Mouse (Mus musculus) CH12.LX (cell line): ENCODE measurements around the gene Pcx. TPM values are rescaled to one million over a fixed set of nuclear protein-coding genes. Genes with fewer than 3 reads are reported as not detected.
A peak's percentile ranks its signal among the peaks of the same experiment; 100 is the strongest.

Experiments used
- DNase-seq: peaks from one replicate; pipeline ENCODE4 v3.0.0-alpha.2; 2013; ENCODE audit errors: extremely low read depth
- H3K27ac ChIP-seq: 2 replicates; pipeline ENCODE4 v1.5.1; 2012; ENCODE audit warnings: low read depth, mild to moderate bottlenecking, control low read depth, moderate library complexity; ENCODE audit not compliant: insufficient read depth
- H3K27me3 ChIP-seq: replicated peaks from 2 replicates; pipeline ENCODE3; 2012; ENCODE audit warnings: inconsistent platforms
- H3K36me3 ChIP-seq, 2 experiments: replicated peaks in 1 of 2; 2 replicates each; pipeline versions ENCODE3 to v1.6.1; 2012; ENCODE audit warnings: inconsistent platforms in 1 of 2, low read length in 1 of 2, mild to moderate bottlenecking in 1 of 2, mixed read lengths in 1 of 2, moderate library complexity in 1 of 2; ENCODE audit not compliant: control insufficient read depth in 1 of 2, insufficient read depth in 1 of 2
- H3K4me1 ChIP-seq, 2 experiments: 2 replicates each; pipeline ENCODE4 v1.6.1; 2012; ENCODE audit warnings: inconsistent platforms in 1 of 2, moderate library complexity in 1 of 2; ENCODE audit not compliant: insufficient read depth in 2 of 2, control insufficient read depth in 1 of 2
- H3K4me2 ChIP-seq: 2 replicates; pipeline ENCODE4 v1.6.1; 2012; ENCODE audit warnings: low read depth, mild to moderate bottlenecking, control low read depth; ENCODE audit not compliant: poor library complexity, insufficient read depth, severe bottlenecking
- H3K4me3 ChIP-seq, 3 experiments: fragments of 150-350 bp in 1 of 3; sonication (generic) in 1 of 3; replicated peaks in 1 of 3; 2 replicates each; pipeline versions ENCODE3 to v1.5.1; 2011 to 2012; ENCODE audit warnings: low read depth in 2 of 3, low read length in 2 of 3, mild to moderate bottlenecking in 2 of 3, moderate library complexity in 2 of 3, control low read depth in 1 of 3, improper control_type of control experiment in 1 of 3, inconsistent platforms in 1 of 3, mixed read lengths in 1 of 3; ENCODE audit not compliant: poor library complexity in 1 of 3
- H3K79me2 ChIP-seq: replicated peaks from 2 replicates; pipeline ENCODE4 v1.6.1; 2012; ENCODE audit warnings: mild to moderate bottlenecking, moderate library complexity; ENCODE audit not compliant: control insufficient read depth, poor library complexity, insufficient read depth, severe bottlenecking; ENCODE audit errors: extremely low read depth
- H3K9ac ChIP-seq: 2 replicates; pipeline ENCODE4 v1.6.1; 2012; ENCODE audit warnings: low read depth, mild to moderate bottlenecking, control low read depth, moderate library complexity; ENCODE audit not compliant: insufficient read depth
- H3K9me3 ChIP-seq: replicated peaks from 2 replicates; pipeline ENCODE3; 2012; ENCODE audit warnings: low read length, inconsistent platforms, mixed read lengths
- BHLHE40 ChIP-seq: IDR thresholded peaks from 2 replicates; pipeline ENCODE4 v1.6.1; 2011; ENCODE audit warnings: mild to moderate bottlenecking, low read depth, low read length, improper control_type of control experiment
- CHD1 ChIP-seq: IDR thresholded peaks from 2 replicates; pipeline ENCODE4 v1.6.1; 2012; ENCODE audit warnings: low read depth, low read length, improper control_type of control experiment, inconsistent platforms
- CTCF ChIP-seq, 2 experiments: IDR thresholded peaks in 1 of 2; conservative IDR thresholded peaks in 1 of 2; 2 replicates each; pipeline ENCODE4 v1.5.1; 2011 to 2012; ENCODE audit warnings: low read depth in 2 of 2, low read length in 2 of 2, improper control_type of control experiment in 1 of 2, inconsistent platforms in 1 of 2, mild to moderate bottlenecking in 1 of 2, moderate library complexity in 1 of 2
- E2F4 ChIP-seq: IDR thresholded peaks from 2 replicates; pipeline ENCODE4 v1.6.1; 2011; ENCODE audit warnings: low read depth, low read length, improper control_type of control experiment; ENCODE audit not compliant: insufficient replicate concordance
- ELF1 ChIP-seq: IDR thresholded peaks from 2 replicates; pipeline ENCODE4 v1.6.1; 2014; ENCODE audit warnings: low read depth, mild to moderate bottlenecking, inconsistent platforms, low read length, improper control_type of control experiment
- HCFC1 ChIP-seq: IDR thresholded peaks from 2 replicates; pipeline ENCODE4 v1.6.1; 2012; ENCODE audit warnings: low read depth, mild to moderate bottlenecking, inconsistent platforms, low read length, improper control_type of control experiment
- IRF4 ChIP-seq: IDR thresholded peaks from 2 replicates; pipeline ENCODE4 v1.6.1; 2014; ENCODE audit warnings: low read depth, mild to moderate bottlenecking, inconsistent platforms, low read length, improper control_type of control experiment
- JUN ChIP-seq: IDR thresholded peaks from 2 replicates; pipeline ENCODE4 v1.6.1; 2011; ENCODE audit warnings: low read depth, mild to moderate bottlenecking, low read length, improper control_type of control experiment, moderate library complexity; ENCODE audit not compliant: insufficient read depth
- MAFK ChIP-seq: IDR thresholded peaks from 2 replicates; pipeline ENCODE4 v1.6.1; 2011; ENCODE audit warnings: low read length, improper control_type of control experiment; ENCODE audit not compliant: insufficient replicate concordance
- MEF2A ChIP-seq: IDR thresholded peaks from 2 replicates; pipeline ENCODE4 v1.6.1; 2014; ENCODE audit warnings: low read depth, mild to moderate bottlenecking, inconsistent platforms, low read length, improper control_type of control experiment, borderline replicate concordance
- NELFE ChIP-seq: IDR thresholded peaks from 2 replicates; pipeline ENCODE4 v1.6.1; 2011; ENCODE audit warnings: low read depth, low read length, improper control_type of control experiment
- PAX5 ChIP-seq: IDR thresholded peaks from 2 replicates; pipeline ENCODE4 v1.6.1; 2012; ENCODE audit warnings: low read length, inconsistent platforms, mixed read lengths
- RAD21 ChIP-seq: IDR thresholded peaks from 2 replicates; pipeline ENCODE4 v1.6.1; 2011; ENCODE audit warnings: low read depth, mild to moderate bottlenecking, low read length, improper control_type of control experiment, moderate library complexity
- SIN3A ChIP-seq: IDR thresholded peaks from 2 replicates; pipeline ENCODE4 v1.6.1; 2012; ENCODE audit warnings: low read length, improper control_type of control experiment, inconsistent platforms
- SMC3 ChIP-seq: IDR thresholded peaks from 2 replicates; pipeline ENCODE4 v1.6.1; 2011; ENCODE audit warnings: low read depth, low read length, improper control_type of control experiment
- TBP ChIP-seq: conservative IDR thresholded peaks from 2 replicates; pipeline ENCODE4 v1.6.1; 2011; ENCODE audit warnings: low read depth, low read length, improper control_type of control experiment
- TCF12 ChIP-seq: IDR thresholded peaks from 2 replicates; pipeline ENCODE4 v1.6.1; 2014; ENCODE audit warnings: low read depth, mild to moderate bottlenecking, inconsistent platforms, low read length, improper control_type of control experiment
- ZC3H11A ChIP-seq: IDR thresholded peaks from 2 replicates; pipeline ENCODE4 v1.6.1; 2012; ENCODE audit warnings: low read depth, mild to moderate bottlenecking, inconsistent platforms, low read length, improper control_type of control experiment
- ZMIZ1 ChIP-seq: IDR thresholded peaks from 2 replicates; pipeline ENCODE4 v1.6.1; 2012; ENCODE audit warnings: low read depth, mild to moderate bottlenecking, inconsistent platforms, low read length, improper control_type of control experiment
- ZNF384 ChIP-seq: IDR thresholded peaks from 2 replicates; pipeline ENCODE4 v1.6.1; 2012; ENCODE audit warnings: low read depth, low read length, improper control_type of control experiment, inconsistent platforms
- dilution Hi-C: fragments of 300-500 bp; cut with MboI; formaldehyde crosslinking; loops from 2 replicates; pipeline ENCODE4 v1.14.3; 2020; ENCODE audit warnings: low sequenced_read_pairs; ENCODE audit not compliant: extremely low pct_unique_long_range_greater_than_20kb, extremely low pct_ligation_motif_present
- in situ Hi-C: fragments of 300-500 bp; cut with MboI; formaldehyde crosslinking; loops from 3 replicates; pipeline ENCODE4 v1.14.3; 2019; ENCODE audit warnings: low sequenced_read_pairs, low pct_ligation_motif_present, low pct_unique_long_range_greater_than_20kb, mixed read lengths
- polyA plus RNA-seq: library from polyadenylated mRNA; unstranded; fragments of >175 nt; gene quantifications from 2 replicates; pipeline ENCODE4 v1.2.1, GENCODE M21; 2012; ENCODE audit warnings: low read depth; ENCODE audit not compliant: insufficient read length
- total RNA-seq, 2 experiments: library from RNA; depleted of rRNA; stranded (reverse); fragments of 300-350 nt in 1 of 2; fragments of >200 nt in 1 of 2; gene quantifications; 2 replicates each; pipeline ENCODE4 v1.2.3; 2012 to 2014

The Pcx gene
- total and polyA plus RNA-seq, 3 experiments: 7.7 to 14.2 (median 10.7) TPM

DNA sequence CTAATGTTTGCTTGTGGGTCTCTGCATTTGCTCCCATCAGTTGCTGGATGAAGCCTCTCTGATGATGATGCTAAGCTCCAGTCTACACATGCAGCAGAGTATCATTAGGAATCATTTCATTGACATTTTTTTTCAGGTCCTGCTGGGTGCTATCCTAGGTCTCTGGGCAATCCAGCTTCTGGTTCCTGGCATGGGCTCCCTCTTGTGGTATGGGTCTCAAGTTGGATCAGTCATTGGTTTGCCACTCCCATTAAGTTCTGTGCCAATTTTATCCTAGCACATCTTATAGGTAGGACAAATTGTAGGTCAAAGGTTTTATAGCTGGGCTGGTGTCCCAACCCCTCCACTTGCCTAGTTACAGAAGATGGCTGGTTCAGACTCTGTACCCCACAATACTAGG, 156.5 kb downstream of the Pcx start:
- no peaks in the 10 kb centered on the region; a peak in 1 of 4 replicates for H3K4me1 ChIP-seq
- DNase-seq: peak; percentile 3
- H3K27ac ChIP-seq: no peak overlapping the region
- H3K36me3 ChIP-seq: no peaks in the 10 kb centered on the region
- H3K79me2 ChIP-seq: no peaks in the 10 kb centered on the region
- in situ Hi-C loops: no loop called here
- TF ChIP-seq CTCF (conservative IDR thresholded peaks at IDR 0.05 in 1 of 2, IDR thresholded peaks at IDR 0.05 in 1 of 2; ENCODE audit: low read depth in 2 of 2, low read length in 2 of 2) (peak in 1 of 2 experiments; percentile 32; a peak in 1 of 4 replicates), SMC3 (peak; percentile 26), ZNF384 (no peak), ZMIZ1 (no peak)
- no peak overlapping the region for H3K4me2 ChIP-seq
- H3K9ac ChIP-seq: no peak overlapping the region
- H3K9me3 ChIP-seq: no peaks in the 10 kb centered on the region
- H3K27me3 ChIP-seq: peaks cover 12% of the 10 kb centered on the region
- dilution Hi-C loops: no loop called here
- no peak overlapping the region for H3K4me3 ChIP-seq

GRCm38 (mm10) chr19:4670776-4671175, 160.5 kb downstream of the Pcx start:
- Histone ChIP-seq H3K36me3 (no peaks in the 10 kb centered on the region), H3K9ac (no peak overlapping the region), H3K9me3 (no peaks in the 10 kb centered on the region), H3K4me3 (no peak overlapping the region), H3K27me3 (peaks cover 17% of the 10 kb centered on the region), H3K4me1 (no peaks in the 10 kb centered on the region), H3K27ac (no peak overlapping the region), H3K4me2 (no peak overlapping the region), H3K79me2 (no peaks in the 10 kb centered on the region)
- no peak for DNase-seq
- dilution Hi-C loops (no loop called here), in situ Hi-C loops (no loop called here)
- no peak for TF ChIP-seq CHD1
- no peak for TF ChIP-seq TCF12
- no peak for TF ChIP-seq MEF2A
- TF ChIP-seq E2F4: no peak
- no peak for TF ChIP-seq SMC3
- TF ChIP-seq JUN: no peak
- no peak for TF ChIP-seq TBP
- no peak for TF ChIP-seq SIN3A
- TF ChIP-seq NELFE: no peak
- TF ChIP-seq ELF1: no peak
- no peak for TF ChIP-seq PAX5
- TF ChIP-seq MAFK: no peak
- TF ChIP-seq HCFC1: no peak
- no peak for TF ChIP-seq ZC3H11A
- no peak for TF ChIP-seq RAD21
- TF ChIP-seq IRF4: no peak
- no peak for TF ChIP-seq ZMIZ1
- TF ChIP-seq BHLHE40: no peak

Other genes starting within 250 kb of the Pcx start
- gene Ssh3, start 241.3 kb upstream of the Pcx start, total RNA-seq (2012; rRNA removed): 30.0 and 33.4 TPM in 2 replicates
- 5.6 and 6.9 TPM in 2 replicates for gene Ssh3, start 241.3 kb upstream of the Pcx start, total RNA-seq (2014; rRNA removed)
- 12.3 and 13.2 TPM in 2 replicates for gene Ssh3, start 241.3 kb upstream of the Pcx start, polyA plus RNA-seq
- 53.6 and 55.1 TPM in 2 replicates for gene Ankrd13d, start 227.3 kb upstream of the Pcx start, total RNA-seq (2012; rRNA removed)
- gene Ankrd13d, start 227.3 kb upstream of the Pcx start, total RNA-seq (2014; rRNA removed): 3.8 and 5.6 TPM in 2 replicates
- gene Ankrd13d, start 227.3 kb upstream of the Pcx start, polyA plus RNA-seq: 13.2 and 17.3 TPM in 2 replicates
- gene Grk2, start 204.2 kb upstream of the Pcx start, total RNA-seq (2012; rRNA removed): 196 and 203 TPM in 2 replicates
- gene Grk2, start 204.2 kb upstream of the Pcx start, total RNA-seq (2014; rRNA removed): 118 and 119 TPM in 2 replicates
- 191 and 193 TPM in 2 replicates for gene Grk2, start 204.2 kb upstream of the Pcx start, polyA plus RNA-seq
- 17.3 and 21.7 TPM in 2 replicates for gene Kdm2a, start 112.2 kb upstream of the Pcx start, total RNA-seq (2012; rRNA removed)
- 18.0 and 23.1 TPM in 2 replicates for gene Kdm2a, start 112.2 kb upstream of the Pcx start, total RNA-seq (2014; rRNA removed)
- gene Kdm2a, start 112.2 kb upstream of the Pcx start, polyA plus RNA-seq: 43.7 and 51.9 TPM in 2 replicates
- 14.9 and 19.3 TPM in 2 replicates for gene Rhod, start 71.0 kb upstream of the Pcx start, total RNA-seq (2012; rRNA removed)
- gene Rhod, start 71.0 kb upstream of the Pcx start, total RNA-seq (2014; rRNA removed): 16.6 and 20.1 TPM in 2 replicates
- gene Rhod, start 71.0 kb upstream of the Pcx start, polyA plus RNA-seq: 14.4 and 15.3 TPM in 2 replicates
- 0.04 and 0.17 TPM in 2 replicates for gene Syt12, start 33.0 kb upstream of the Pcx start, total RNA-seq (2012; rRNA removed)
- not detected in 2 replicates for gene Syt12, start 33.0 kb upstream of the Pcx start, total RNA-seq (2014; rRNA removed)
- 0.16 and 0.50 TPM in 2 replicates for gene Syt12, start 33.0 kb upstream of the Pcx start, polyA plus RNA-seq
- not detected in 2 replicates for gene 2010003K11Rik, start 11.9 kb upstream of the Pcx start, total RNA-seq (2012; rRNA removed)
- gene 2010003K11Rik, start 11.9 kb upstream of the Pcx start, total RNA-seq (2014; rRNA removed): not detected in 2 replicates
- not detected in 2 replicates for gene 2010003K11Rik, start 11.9 kb upstream of the Pcx start, polyA plus RNA-seq
- 2.0 and 2.3 TPM in 2 replicates for gene Lrfn4, start 105.2 kb downstream of the Pcx start, total RNA-seq (2012; rRNA removed)
- 0.59 and 0.75 TPM in 2 replicates for gene Lrfn4, start 105.2 kb downstream of the Pcx start, total RNA-seq (2014; rRNA removed)
- 1.7 and 1.9 TPM in 2 replicates for gene Lrfn4, start 105.2 kb downstream of the Pcx start, polyA plus RNA-seq
- 32.9 and 33.0 TPM in 2 replicates for gene Rce1, start 115.2 kb downstream of the Pcx start, total RNA-seq (2012; rRNA removed)
- gene Rce1, start 115.2 kb downstream of the Pcx start, total RNA-seq (2014; rRNA removed): 51.4 and 52.1 TPM in 2 replicates
- 36.9 and 45.3 TPM in 2 replicates for gene Rce1, start 115.2 kb downstream of the Pcx start, polyA plus RNA-seq
- gene Gm960, start 188.2 kb downstream of the Pcx start, total RNA-seq (2012; rRNA removed): 0.38 and 0.67 TPM in 2 replicates
- gene Gm960, start 188.2 kb downstream of the Pcx start, total RNA-seq (2014; rRNA removed): not detected in 2 replicates
- gene Gm960, start 188.2 kb downstream of the Pcx start, polyA plus RNA-seq: not detected in 2 replicates
- gene Sptbn2, start 200.7 kb downstream of the Pcx start, total RNA-seq (2012; rRNA removed): 2.3 and 2.7 TPM in 2 replicates
- gene Sptbn2, start 200.7 kb downstream of the Pcx start, total RNA-seq (2014; rRNA removed): 0.08 and 0.15 TPM in 2 replicates
- 0.24 and 0.72 TPM in 2 replicates for gene Sptbn2, start 200.7 kb downstream of the Pcx start, polyA plus RNA-seq
- gene Rbm4b, start 246.0 kb downstream of the Pcx start, total RNA-seq (2012; rRNA removed): 7.0 and 8.4 TPM in 2 replicates
- 11.1 and 11.4 TPM in 2 replicates for gene Rbm4b, start 246.0 kb downstream of the Pcx start, total RNA-seq (2014; rRNA removed)
- 10.6 and 13.8 TPM in 2 replicates for gene Rbm4b, start 246.0 kb downstream of the Pcx start, polyA plus RNA-seq